Mouse (Mus musculus) gonadal fat pad, adult 2 months (tissue): Measurements from ENCODE around the gene Pcnt. TPM values are rescaled to one million over a fixed set of nuclear protein-coding genes. Genes with fewer than 3 reads are reported as not detected.

Experiments
- DNase-seq: peaks from one replicate; pipeline ENCODE4 v3.0.0-alpha.2; 2012; ENCODE audit warnings: low read depth
- polyA plus RNA-seq: library from polyadenylated mRNA; depleted of rRNA; stranded (reverse); fragments of >200 nt; gene quantifications from 2 replicates; pipeline ENCODE4 v1.2.3, GENCODE M21; 2012

The Pcnt gene
- polyA plus RNA-seq, 1 experiment = 11.7 TPM

GRCm38 (mm10) chr10:76408520-76408919 is 34.1 kb downstream of the Pcnt start:
- DNase-seq = no peak

DNA sequence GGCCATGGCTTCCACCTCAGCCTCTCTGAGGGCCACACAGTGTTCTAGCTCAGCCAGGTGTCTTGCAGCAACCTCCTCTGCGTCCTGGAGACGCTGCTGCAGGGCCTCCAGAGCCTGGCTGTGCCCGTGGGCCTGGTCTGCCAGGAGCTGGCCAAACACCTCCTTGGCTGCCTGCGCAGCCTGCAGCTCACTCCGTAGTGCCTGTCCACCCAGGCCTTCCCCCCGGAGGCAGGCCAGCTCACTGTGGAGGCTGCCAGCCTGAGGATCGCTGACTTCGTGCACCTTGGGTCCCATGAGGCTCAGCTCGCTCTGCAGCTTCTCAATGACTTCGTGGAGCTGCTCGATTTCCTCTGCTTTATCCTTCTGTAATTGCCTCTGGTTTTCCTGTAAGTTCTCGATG is 50.0 kb downstream of the Pcnt start:
- DNase-seq = no peak

- DNase-seq = no peak
Observed at GRCm38 (mm10) chr10:76391786-76392185, 50.8 kb downstream of the Pcnt start.

DNA sequence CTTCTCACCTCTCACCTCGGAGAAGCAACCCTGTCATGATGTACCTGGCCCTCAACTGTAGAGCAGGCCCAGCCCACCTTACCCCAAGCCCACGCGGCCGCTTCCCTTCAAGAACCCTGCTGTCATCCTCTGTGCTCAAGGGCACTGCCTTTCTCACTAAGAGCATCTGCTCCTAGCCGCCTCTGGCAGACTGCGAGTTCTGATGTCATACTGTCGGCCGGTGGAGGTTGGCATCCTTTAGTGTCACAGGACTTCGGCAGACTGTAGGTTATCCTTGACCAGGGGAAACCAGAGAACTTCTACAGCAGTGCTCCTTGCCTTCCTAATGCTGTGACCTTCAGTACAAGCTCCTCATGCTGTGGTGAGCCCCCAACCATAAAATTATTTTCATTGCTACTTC is 51.4 kb downstream of the Pcnt start:
- no peak for DNase-seq

GRCm38 (mm10) chr10:76374981-76375380 is 67.6 kb downstream of the Pcnt start:
- no peak for DNase-seq

GRCm38 (mm10) chr10:76371736-76372135 is 70.8 kb downstream of the Pcnt start:
- no peak for DNase-seq

DNA sequence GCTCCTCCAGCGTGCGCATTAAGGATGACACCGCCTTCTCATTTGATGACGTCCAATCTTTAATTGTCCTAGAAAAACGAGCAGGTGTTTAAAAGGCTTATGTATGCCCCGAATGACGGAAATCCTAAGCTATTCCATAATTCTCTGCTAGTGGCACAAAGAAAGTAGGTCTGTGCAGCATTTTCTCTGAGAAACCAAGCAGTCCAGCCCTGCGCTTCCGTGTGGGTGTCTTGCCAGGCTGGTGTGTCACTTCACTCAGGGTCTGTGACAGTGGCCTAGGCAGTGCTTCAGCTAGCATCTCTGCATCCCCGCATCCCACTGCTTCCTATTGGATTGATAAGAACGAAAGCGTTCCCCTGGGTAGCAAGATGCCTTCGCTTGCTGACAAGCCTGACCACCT is 73.8 kb downstream of the Pcnt start:
- no peak for DNase-seq

- DNase-seq = no peak
Observed at GRCm38 (mm10) chr10:76363233-76363632, 79.4 kb downstream of the Pcnt start.

DNA sequence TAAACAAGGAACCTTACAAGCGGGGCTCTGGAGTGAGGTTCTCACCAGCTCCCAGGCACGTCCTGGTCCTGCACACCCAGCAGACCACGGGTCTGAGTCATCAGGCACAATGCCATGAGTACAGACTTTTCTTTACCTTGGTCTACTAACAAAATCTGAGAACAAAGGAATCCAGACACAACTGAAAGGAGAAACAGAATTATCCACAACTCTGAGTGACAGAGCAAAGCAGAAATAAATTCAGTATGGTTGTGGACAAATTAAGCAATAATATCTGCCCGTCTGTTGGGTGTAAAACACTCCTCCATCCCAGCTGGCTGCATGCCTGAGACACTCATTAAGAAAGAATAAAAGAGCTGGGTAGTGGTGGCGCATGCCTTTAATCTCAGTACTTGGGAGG is 84.1 kb downstream of the Pcnt start:
- no peak for DNase-seq

- DNase-seq = no peak
Observed at GRCm38 (mm10) chr10:76357286-76357875, 85.2 kb downstream of the Pcnt start.

GRCm38 (mm10) chr10:76354974-76355373 is 87.6 kb downstream of the Pcnt start:
- no peak for DNase-seq

DNA sequence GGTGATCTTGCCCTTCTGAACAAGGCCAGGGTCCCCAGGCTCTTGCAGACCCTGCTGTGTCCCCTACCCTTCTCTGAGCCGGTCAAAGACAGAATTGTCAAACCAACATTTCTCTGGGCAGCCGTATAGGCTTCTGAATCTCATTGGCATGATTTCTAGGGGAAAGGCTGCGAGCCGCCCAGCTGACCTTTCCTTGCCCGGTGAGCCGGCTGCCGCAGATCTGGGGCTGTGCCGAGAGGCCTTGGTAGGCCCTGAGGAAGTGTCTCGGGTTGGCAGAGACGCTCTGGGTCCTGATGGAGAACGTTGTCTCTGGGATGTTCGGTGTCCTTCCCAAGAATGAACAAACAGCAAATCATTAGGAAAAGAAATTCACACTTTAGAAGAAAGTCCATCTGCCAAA is 88.6 kb downstream of the Pcnt start:
- no peak for DNase-seq

- DNase-seq = no peak
Observed at GRCm38 (mm10) chr10:76351953-76352352, 90.6 kb downstream of the Pcnt start.

GRCm38 (mm10) chr10:76346589-76346988 is 96.0 kb downstream of the Pcnt start:
- DNase-seq = no peak

- DNase-seq = no peak
Observed at GRCm38 (mm10) chr10:76346043-76346491, 96.5 kb downstream of the Pcnt start.

DNA sequence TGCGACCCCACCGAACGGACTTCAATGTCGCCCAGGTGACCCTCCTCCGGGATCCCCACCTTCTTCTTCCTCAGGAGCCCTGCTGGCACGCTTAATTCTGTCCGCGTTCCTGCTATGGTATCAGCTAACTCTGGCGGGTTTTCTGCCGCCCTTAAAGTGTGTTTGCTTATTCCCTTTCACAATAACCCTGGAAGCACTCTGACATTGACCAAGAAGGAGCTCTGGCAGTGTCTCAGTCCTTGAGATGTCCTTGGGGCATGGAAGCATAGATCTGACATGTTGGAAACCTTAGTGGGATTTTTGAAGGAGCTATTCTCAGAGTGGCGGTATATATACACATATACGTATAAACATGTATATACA is 97.1 kb downstream of the Pcnt start:
- DNase-seq = peak; percentile 50

DNA sequence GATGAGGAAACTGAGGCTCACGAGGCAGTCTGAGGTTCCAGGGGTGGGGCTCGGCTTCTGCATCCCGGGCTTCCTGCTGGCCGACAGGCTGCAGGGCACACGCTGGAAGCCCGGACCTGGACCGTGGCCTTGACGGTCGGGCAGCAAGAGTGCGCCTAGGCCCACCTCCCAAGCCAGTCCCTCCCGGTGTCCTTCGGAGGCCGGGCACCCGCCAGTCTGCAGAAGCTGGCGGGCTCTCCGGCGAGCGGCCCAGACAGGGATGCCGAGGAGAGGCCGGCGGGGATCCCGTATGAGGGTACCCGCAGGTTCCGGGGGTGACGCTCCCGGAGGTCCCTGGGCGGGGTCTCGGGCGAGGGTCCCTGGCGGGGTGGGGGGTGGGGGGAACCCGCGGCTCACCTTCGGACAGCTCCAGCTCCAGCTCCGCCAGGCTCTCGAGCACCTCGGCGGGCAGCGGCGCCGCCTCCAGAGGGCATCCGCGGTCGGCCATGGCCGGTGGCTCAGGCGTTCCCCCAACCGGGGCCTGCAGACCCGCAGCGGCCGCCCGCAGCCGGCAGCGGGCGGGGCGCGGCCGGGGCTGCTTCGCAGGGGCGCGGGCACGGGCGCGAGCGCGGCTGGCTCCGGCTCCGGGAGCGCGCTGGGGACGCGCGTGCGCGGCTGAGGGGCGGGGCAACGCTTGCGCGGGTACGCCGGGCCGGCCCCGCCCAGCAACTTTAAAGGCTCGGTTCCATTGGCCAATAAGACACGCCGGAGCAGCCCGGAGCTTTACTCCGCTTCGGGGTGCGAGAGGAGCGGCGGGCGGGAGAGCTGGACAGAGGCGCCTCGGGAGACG is 97.7 kb downstream of the Pcnt start, which contains the start of gene Dip2a:
Dip2a (minus strand) TSS at position 581 of the 829 bp plus-strand sequence.
- DNase-seq = no peak

DNA sequence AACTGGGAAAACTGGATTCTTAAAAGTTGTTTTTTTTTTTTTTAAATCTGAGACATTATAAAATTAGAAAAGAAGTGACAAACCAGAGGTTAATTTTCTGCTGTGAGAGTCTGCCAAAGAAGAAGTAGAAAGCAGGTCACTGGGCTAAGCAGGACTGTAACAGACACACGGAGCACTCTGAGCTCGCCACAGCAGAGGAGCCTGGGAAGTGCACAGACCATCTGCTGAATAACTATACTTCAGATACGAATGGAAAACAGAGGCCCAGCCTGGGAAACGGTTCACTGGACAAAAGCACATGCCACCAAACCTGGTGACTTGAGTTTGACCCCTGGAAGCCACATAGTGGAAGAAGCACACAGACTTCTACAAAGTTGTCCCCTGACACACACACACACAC is 108.2 kb downstream of the Pcnt start:
- DNase-seq = no peak

GRCm38 (mm10) chr10:76332040-76332439 is 110.5 kb downstream of the Pcnt start:
- no peak for DNase-seq

DNA sequence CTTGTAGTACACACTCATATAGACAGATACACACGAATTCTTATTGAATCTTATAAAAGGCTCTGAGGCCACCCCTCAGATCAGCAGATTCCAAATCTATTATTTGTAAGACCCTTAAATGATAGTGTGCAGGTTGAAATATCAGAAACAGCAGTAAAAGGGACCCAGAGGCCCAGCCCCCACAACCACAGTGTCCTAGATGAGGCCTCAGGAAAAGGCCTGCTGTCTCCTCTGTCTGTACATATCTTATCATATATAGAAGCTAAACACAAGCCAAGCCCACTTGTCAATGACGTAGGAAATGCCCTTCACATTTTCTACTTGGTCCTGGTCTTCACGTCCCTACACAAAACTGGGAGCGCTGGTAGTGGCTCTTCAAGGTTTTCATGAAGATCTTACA is 113.5 kb downstream of the Pcnt start:
- DNase-seq = no peak

- DNase-seq = peak; percentile 65
Observed at GRCm38 (mm10) chr10:76328574-76328973, 114.0 kb downstream of the Pcnt start.

GRCm38 (mm10) chr10:76326304-76327006 is 116.1 kb downstream of the Pcnt start:
- no peak for DNase-seq

DNA sequence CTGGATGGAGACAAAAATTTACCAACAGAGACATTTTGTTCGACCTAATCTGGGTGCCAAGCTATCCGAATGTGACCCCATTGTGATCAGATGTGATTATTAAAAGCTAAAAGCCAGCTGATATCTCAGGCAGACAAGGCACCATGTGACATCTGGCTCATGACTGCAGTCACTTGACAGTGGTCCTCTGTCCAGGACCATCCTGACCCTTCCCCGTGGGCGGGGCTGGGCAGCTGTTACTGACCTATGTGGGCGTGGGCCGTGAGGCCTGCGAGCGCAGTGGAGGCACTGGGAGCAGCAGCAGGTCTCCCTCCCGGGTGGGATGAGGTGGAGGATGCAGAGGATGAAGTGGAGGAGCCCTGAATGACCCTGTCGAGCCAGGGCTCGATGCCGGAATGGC is 125.0 kb downstream of the Pcnt start:
- no peak for DNase-seq
